Mouse (Mus musculus): ENCODE data around the gene Rprd2. TPM values are rescaled to one million over a fixed set of nuclear protein-coding genes. Genes with fewer than 3 reads are reported as not detected.

Gene Rprd2
- polyA plus RNA-seq, 1 experiment, result 7.7 TPM

- no peak for TF ChIP-seq MAX (IDR thresholded peaks at IDR 0.05)
- TF ChIP-seq CEBPB (IDR thresholded peaks at IDR 0.05; ENCODE audit: low read depth), result no peak
- no peak for TF ChIP-seq MYOD1 (IDR thresholded peaks at IDR 0.05; ENCODE audit: control insufficient read depth, insufficient read length, low read depth)
- no peak for TF ChIP-seq FOSL1 (IDR thresholded peaks at IDR 0.05; ENCODE audit: insufficient read depth, low read length, poor library complexity, severe bottlenecking)
- TF ChIP-seq MYOG (IDR thresholded peaks at IDR 0.05; ENCODE audit: control insufficient read depth, extremely low read depth, insufficient read length), result no peak
- no peak for TF ChIP-seq USF1 (IDR thresholded peaks at IDR 0.05; ENCODE audit: low read depth)
- TF ChIP-seq CTCF (IDR thresholded peaks at IDR 0.05; ENCODE audit: control insufficient read depth, insufficient read depth, insufficient read length), result no peak
- no peaks in the 10 kb centered on the region for H3K79me3 ChIP-seq (ENCODE audit: low read depth)
- H3ac ChIP-seq (ENCODE audit: control insufficient read depth, insufficient read length, low read depth), result no peak overlapping the region
- no peaks in the 10 kb centered on the region for H3K27me3 ChIP-seq (ENCODE audit: control insufficient read depth, insufficient read depth, insufficient read length)
- H3K79me2 ChIP-seq (ENCODE audit: control insufficient read depth, insufficient read depth), result no peaks in the 10 kb centered on the region
- no peaks in the 10 kb centered on the region for H3K36me3 ChIP-seq (ENCODE audit: control insufficient read depth, insufficient read depth)
- no peak overlapping the region for H3K4me3 ChIP-seq (ENCODE audit: insufficient read depth, poor library complexity, severe bottlenecking)
Observed at GRCm38 (mm10) chr3:95728906-95729305, 89.8 kb downstream of the Rprd2 start.

GRCm38 (mm10) chr3:95726696-95727358 lies 91.8 kb downstream of the Rprd2 start:
- Histone ChIP-seq H3ac (ENCODE audit: control insufficient read depth, insufficient read length, low read depth) (no peak overlapping the region), H3K27me3 (ENCODE audit: control insufficient read depth, insufficient read depth, insufficient read length) (no peaks in the 10 kb centered on the region), H3K4me3 (ENCODE audit: insufficient read depth, poor library complexity, severe bottlenecking) (no peak overlapping the region), H3K79me2 (ENCODE audit: control insufficient read depth, insufficient read depth) (no peaks in the 10 kb centered on the region), H3K36me3 (ENCODE audit: control insufficient read depth, insufficient read depth) (no peaks in the 10 kb centered on the region), H3K79me3 (ENCODE audit: low read depth) (no peaks in the 10 kb centered on the region)
- TF ChIP-seq FOSL1 (IDR thresholded peaks at IDR 0.05; ENCODE audit: insufficient read depth, low read length, poor library complexity, severe bottlenecking) (peak; percentile 61), MAX (IDR thresholded peaks at IDR 0.05) (no peak)

GRCm38 (mm10) chr3:95725863-95726262 lies 92.8 kb downstream of the Rprd2 start:
- Histone ChIP-seq H3ac (ENCODE audit: control insufficient read depth, insufficient read length, low read depth) (no peak overlapping the region), H3K36me3 (ENCODE audit: control insufficient read depth, insufficient read depth) (no peaks in the 10 kb centered on the region), H3K27me3 (ENCODE audit: control insufficient read depth, insufficient read depth, insufficient read length) (no peaks in the 10 kb centered on the region), H3K79me3 (ENCODE audit: low read depth) (no peaks in the 10 kb centered on the region), H3K4me3 (ENCODE audit: insufficient read depth, poor library complexity, severe bottlenecking) (no peak overlapping the region), H3K79me2 (ENCODE audit: control insufficient read depth, insufficient read depth) (no peaks in the 10 kb centered on the region)
- peak; percentile 74 for TF ChIP-seq FOSL1 (IDR thresholded peaks at IDR 0.05; ENCODE audit: insufficient read depth, low read length, poor library complexity, severe bottlenecking)
- TF ChIP-seq USF1 (IDR thresholded peaks at IDR 0.05; ENCODE audit: low read depth), result no peak
- TF ChIP-seq CEBPB (IDR thresholded peaks at IDR 0.05; ENCODE audit: low read depth), result peak; percentile 29
- peak; percentile 25 for TF ChIP-seq MAX (IDR thresholded peaks at IDR 0.05)
- TF ChIP-seq MYOD1 (IDR thresholded peaks at IDR 0.05; ENCODE audit: control insufficient read depth, insufficient read length, low read depth), result no peak
- TF ChIP-seq MYOG (IDR thresholded peaks at IDR 0.05; ENCODE audit: control insufficient read depth, extremely low read depth, insufficient read length), result no peak
- no peak for TF ChIP-seq CTCF (IDR thresholded peaks at IDR 0.05; ENCODE audit: control insufficient read depth, insufficient read depth, insufficient read length)

- no peaks in the 10 kb centered on the region for H3K36me3 ChIP-seq (ENCODE audit: control insufficient read depth, insufficient read depth)
- H3K79me3 ChIP-seq (ENCODE audit: low read depth), result no peaks in the 10 kb centered on the region
- no peaks in the 10 kb centered on the region for H3K79me2 ChIP-seq (ENCODE audit: control insufficient read depth, insufficient read depth)
- H3K27me3 ChIP-seq (ENCODE audit: control insufficient read depth, insufficient read depth, insufficient read length), result no peaks in the 10 kb centered on the region
- TF ChIP-seq FOSL1 (IDR thresholded peaks at IDR 0.05; ENCODE audit: insufficient read depth, low read length, poor library complexity, severe bottlenecking) (no peak), MAX (IDR thresholded peaks at IDR 0.05) (no peak)
- H3K4me3 ChIP-seq (ENCODE audit: insufficient read depth, poor library complexity, severe bottlenecking), result no peak overlapping the region
- H3ac ChIP-seq (ENCODE audit: control insufficient read depth, insufficient read length, low read depth), result no peak overlapping the region
Observed at GRCm38 (mm10) chr3:95722386-95722785, 96.3 kb downstream of the Rprd2 start.

DNA sequence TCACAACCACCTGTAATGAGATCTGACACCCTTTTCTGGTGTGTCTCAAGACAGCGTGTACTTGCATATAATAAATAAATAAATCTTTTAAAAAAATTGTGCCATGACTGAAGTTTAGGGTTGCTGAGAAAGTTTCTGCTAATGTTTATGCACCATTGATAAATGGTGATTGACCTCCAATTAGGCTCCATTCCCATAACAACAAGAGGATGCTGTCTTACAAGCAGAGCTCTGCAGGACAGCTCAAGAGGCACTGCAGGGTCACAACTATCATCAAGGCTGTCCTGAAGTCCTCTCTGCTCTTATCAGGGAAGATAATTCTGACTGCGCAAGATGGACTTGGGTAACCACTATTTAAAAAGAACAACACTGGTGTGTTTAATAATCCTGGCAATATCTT lies 100.5 kb downstream of the Rprd2 start:
- H3K4me3 ChIP-seq (ENCODE audit: insufficient read depth, poor library complexity, severe bottlenecking), result no peak overlapping the region
- no peaks in the 10 kb centered on the region for H3K79me2 ChIP-seq (ENCODE audit: control insufficient read depth, insufficient read depth)
- no peaks in the 10 kb centered on the region for H3K36me3 ChIP-seq (ENCODE audit: control insufficient read depth, insufficient read depth)
- no peaks in the 10 kb centered on the region for H3K79me3 ChIP-seq (ENCODE audit: low read depth)
- TF ChIP-seq USF1 (IDR thresholded peaks at IDR 0.05; ENCODE audit: low read depth) (no peak), MYOG (IDR thresholded peaks at IDR 0.05; ENCODE audit: control insufficient read depth, extremely low read depth, insufficient read length) (no peak), FOSL1 (IDR thresholded peaks at IDR 0.05; ENCODE audit: insufficient read depth, low read length, poor library complexity, severe bottlenecking) (no peak), MAX (IDR thresholded peaks at IDR 0.05) (no peak), CEBPB (IDR thresholded peaks at IDR 0.05; ENCODE audit: low read depth) (no peak), MYOD1 (IDR thresholded peaks at IDR 0.05; ENCODE audit: control insufficient read depth, insufficient read length, low read depth) (no peak), CTCF (IDR thresholded peaks at IDR 0.05; ENCODE audit: control insufficient read depth, insufficient read depth, insufficient read length) (no peak)
- H3ac ChIP-seq (ENCODE audit: control insufficient read depth, insufficient read length, low read depth), result no peak overlapping the region
- no peaks in the 10 kb centered on the region for H3K27me3 ChIP-seq (ENCODE audit: control insufficient read depth, insufficient read depth, insufficient read length)

DNA sequence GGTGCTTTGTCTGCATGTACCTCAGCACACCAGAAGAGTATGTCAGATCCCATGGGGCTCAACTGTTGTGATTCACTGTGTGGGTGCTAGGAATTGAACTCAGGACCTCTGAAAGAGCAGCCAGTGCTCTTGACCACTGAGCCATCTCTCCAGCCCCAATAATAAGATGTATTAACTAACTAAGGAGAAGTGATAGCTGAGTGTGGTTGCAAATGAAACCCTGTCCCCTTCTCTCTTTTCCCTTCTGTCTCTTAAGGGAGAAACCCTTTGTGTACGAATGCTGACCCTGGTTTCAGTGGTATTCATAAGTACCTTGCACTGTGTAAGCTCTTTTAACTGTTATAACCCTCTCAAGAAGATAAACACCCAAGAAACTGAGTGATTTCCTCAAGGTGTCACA lies 102.6 kb downstream of the Rprd2 start:
- Histone ChIP-seq H3K4me3 (ENCODE audit: insufficient read depth, poor library complexity, severe bottlenecking) (no peak overlapping the region), H3K36me3 (ENCODE audit: control insufficient read depth, insufficient read depth) (no peaks in the 10 kb centered on the region), H3K27me3 (ENCODE audit: control insufficient read depth, insufficient read depth, insufficient read length) (no peaks in the 10 kb centered on the region), H3ac (ENCODE audit: control insufficient read depth, insufficient read length, low read depth) (no peak overlapping the region), H3K79me3 (ENCODE audit: low read depth) (no peaks in the 10 kb centered on the region), H3K79me2 (ENCODE audit: control insufficient read depth, insufficient read depth) (no peaks in the 10 kb centered on the region)
- TF ChIP-seq CEBPB (IDR thresholded peaks at IDR 0.05; ENCODE audit: low read depth) (no peak), FOSL1 (IDR thresholded peaks at IDR 0.05; ENCODE audit: insufficient read depth, low read length, poor library complexity, severe bottlenecking) (no peak), MAX (IDR thresholded peaks at IDR 0.05) (no peak), MYOD1 (IDR thresholded peaks at IDR 0.05; ENCODE audit: control insufficient read depth, insufficient read length, low read depth) (no peak), MYOG (IDR thresholded peaks at IDR 0.05; ENCODE audit: control insufficient read depth, extremely low read depth, insufficient read length) (no peak), USF1 (IDR thresholded peaks at IDR 0.05; ENCODE audit: low read depth) (no peak), CTCF (IDR thresholded peaks at IDR 0.05; ENCODE audit: control insufficient read depth, insufficient read depth, insufficient read length) (no peak)

Small RNA genes lying within 50 kb of the gene (microRNA-seq; reads per million reads assigned to microRNA genes)
- 0.68 reads per million, percentile 14 among the genes with 10 or more reads in this experiment for gene Mir7014 (ENCODE audit: borderline microRNAs expressed)

Other genes with a start within 250 kb of the Rprd2 start
- gene Golph3l, start 229.9 kb downstream of the Rprd2 start, polyA plus RNA-seq (2012; fragmentation: generic; extraction: Trizol), result 4.5 TPM
- gene Ensa, start 193.9 kb downstream of the Rprd2 start, polyA plus RNA-seq (2012; fragmentation: generic; extraction: Trizol), result 42.0 TPM
- gene Mcl1, start 160.1 kb downstream of the Rprd2 start, polyA plus RNA-seq (2012; fragmentation: generic; extraction: Trizol), result 46.4 TPM
- gene Adamtsl4, start 130.9 kb downstream of the Rprd2 start, polyA plus RNA-seq (2012; fragmentation: generic; extraction: Trizol), result 3.1 TPM
- 189 TPM for gene Ecm1, start 79.3 kb downstream of the Rprd2 start, polyA plus RNA-seq (2012; fragmentation: generic; extraction: Trizol)
- 32.8 TPM for gene Tars2, start 58.7 kb downstream of the Rprd2 start, polyA plus RNA-seq (2012; fragmentation: generic; extraction: Trizol)
- gene Prpf3, start 37.0 kb upstream of the Rprd2 start, polyA plus RNA-seq (2012; fragmentation: generic; extraction: Trizol), result 26.7 TPM
- 441 TPM for gene Mrps21, start 52.7 kb upstream of the Rprd2 start, polyA plus RNA-seq (2012; fragmentation: generic; extraction: Trizol)
- 4.4 TPM for gene Ciart, start 63.4 kb upstream of the Rprd2 start, polyA plus RNA-seq (2012; fragmentation: generic; extraction: Trizol)
- gene BC028528, start 73.1 kb upstream of the Rprd2 start, polyA plus RNA-seq (2012; fragmentation: generic; extraction: Trizol), result 8.7 TPM
- 79.0 TPM for gene Aph1a, start 75.1 kb upstream of the Rprd2 start, polyA plus RNA-seq (2012; fragmentation: generic; extraction: Trizol)
- not detected for gene Car14, start 85.8 kb upstream of the Rprd2 start, polyA plus RNA-seq (2012; fragmentation: generic; extraction: Trizol)
- gene Anp32e, start 110.4 kb upstream of the Rprd2 start, polyA plus RNA-seq (2012; fragmentation: generic; extraction: Trizol), result 66.3 TPM
- 103 TPM for gene Plekho1, start 177.1 kb upstream of the Rprd2 start, polyA plus RNA-seq (2012; fragmentation: generic; extraction: Trizol)
- 15.6 TPM for gene Vps45, start 239.6 kb upstream of the Rprd2 start, polyA plus RNA-seq (2012; fragmentation: generic; extraction: Trizol)